Mouse (Mus musculus) right cerebral cortex, postnatal 14 days (tissue): ENCODE data around the gene Prl7a1.

Source experiments
- DNase-seq: peaks from one replicate; pipeline ENCODE4 v3.0.0; 2022

Gene Prl7a1

GRCm38 (mm10) chr13:27642393-27642792 is at the start of gene Prl7a1:
Gene Prl7a1, minus strand, starts transcription at chr13:27642493.
- no peak for DNase-seq

DNA sequence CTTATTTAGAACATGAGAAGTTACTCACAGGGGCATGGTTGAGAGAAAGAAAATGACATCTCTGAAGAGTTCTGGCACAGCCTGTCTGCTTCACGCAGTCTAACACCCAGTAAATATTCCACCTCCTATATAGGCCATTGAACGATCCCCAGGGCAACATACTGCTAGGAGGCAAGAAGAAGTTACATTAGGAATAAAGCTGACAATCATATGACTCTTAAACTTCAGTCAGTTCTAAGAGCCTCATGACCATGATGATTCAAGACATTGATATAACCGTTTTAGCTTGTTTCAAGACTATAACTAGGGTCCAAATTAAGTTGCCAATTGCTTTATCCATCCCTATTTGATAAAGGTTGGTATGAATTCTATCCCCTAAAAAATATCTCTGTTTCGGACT is 25.6 kb upstream of the Prl7a1 start, which contains the start of gene Prl7a2:
Gene Prl7a2, minus strand, starts transcription at position 101 of the 400 bp plus-strand sequence.
- DNase-seq = no peak

DNA sequence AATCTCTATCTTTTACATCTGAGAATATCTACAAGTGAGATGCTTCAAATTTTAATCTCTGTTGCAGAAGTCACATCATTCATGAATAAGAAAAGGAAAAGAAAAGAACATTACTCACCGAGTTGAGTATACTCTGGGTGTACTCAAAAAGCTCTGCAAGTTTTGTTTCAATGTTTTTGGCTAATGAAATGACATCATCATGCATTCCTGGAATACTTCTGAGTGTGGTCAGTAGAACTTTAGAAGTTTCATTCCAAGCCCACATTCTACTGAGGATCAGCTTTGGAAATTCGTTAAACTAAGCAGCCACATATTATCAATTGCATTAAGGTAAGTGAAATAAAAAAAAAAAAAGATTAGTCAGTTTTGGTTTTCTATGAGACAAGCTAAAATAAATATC is 18.5 kb upstream of the Prl7a1 start:
- DNase-seq = no peak

DNA sequence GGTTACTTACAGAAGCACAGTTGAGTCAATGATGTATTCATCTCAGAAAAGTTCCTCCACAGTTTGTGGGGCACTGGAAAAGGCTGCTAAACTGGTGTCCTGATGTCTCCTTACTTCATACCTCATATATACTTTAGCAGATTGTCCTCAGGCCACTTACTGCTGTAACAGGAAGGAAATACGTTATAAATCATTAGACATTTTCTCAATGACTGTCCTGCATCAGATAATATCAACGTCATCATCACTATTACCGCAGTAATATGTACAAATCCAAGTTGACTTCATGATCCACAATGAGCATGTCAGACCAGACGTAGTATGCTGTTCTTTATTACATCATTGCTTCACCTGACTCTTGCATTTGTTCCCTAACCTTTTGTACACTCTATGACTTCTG is 31.8 kb downstream of the Prl7a1 start, which contains the start of gene Prl7b1:
Gene Prl7b1, minus strand, starts transcription at position 101 of the 400 bp plus-strand sequence.
- DNase-seq = no peak
